22 mouse cellular contexts compared by ENCODE assay signal in the genomic region with DNA sequence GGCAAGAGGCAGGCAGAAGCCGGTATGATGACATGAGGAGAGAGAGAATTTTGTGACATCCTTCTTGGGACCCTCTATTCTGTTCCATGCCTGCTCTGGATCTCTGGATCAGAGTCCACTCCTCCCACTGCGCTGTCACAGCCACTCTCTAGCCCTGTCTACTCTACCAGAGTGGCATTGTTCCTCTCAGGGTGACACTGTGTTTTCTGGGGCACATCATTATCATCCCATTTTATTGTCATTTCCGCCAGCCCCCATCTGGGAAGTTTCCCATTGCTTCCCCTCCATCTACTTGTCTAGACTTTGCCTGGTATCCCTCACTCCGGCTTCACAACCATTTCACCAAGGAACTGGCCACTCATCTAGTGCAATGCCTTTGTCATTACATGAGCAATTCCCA.
DNase-seq lines count a peak whose midpoint lies in the region; ATAC-seq lines count a peak whose summit lies in the region.
"Had no signal": no experiment of that assay in that cellular context is flagged by ENCODE, and none has a peak within 500 bp of the region (broad histone marks: within the 10 kb centered on the region; RNA-seq: fewer than 3 reads in every experiment).

No protein-coding gene starts in this region.

- H3K36me3 ChIP-seq in forebrain, embryonic 10.5 days (replicated peaks) = no peaks in the 10 kb centered on the region
- no peaks in the 10 kb centered on the region for H3K36me3 ChIP-seq in forebrain, embryonic 14.5 days (ENCODE audit: control insufficient read depth, insufficient read depth, low read length)
- H3K36me3 ChIP-seq: G1E had no signal

- 86% methylated on average over 4 of the region's 4 CpGs for WGBS in forebrain, embryonic 10.5 days
- WGBS in forebrain, embryonic 14.5 days = 91% methylated on average over 4 of the region's 4 CpGs

- no peak overlapping the region for H3K4me2 ChIP-seq in forebrain, embryonic 14.5 days (ENCODE audit: low read length)

- DNase-seq in forebrain, embryonic 10.5 days (ENCODE audit: extremely low spot score, low spot score) = peak; percentile 8
- no peak for DNase-seq in forebrain, embryonic 14.5 days (ENCODE audit: low spot score)
- peak; percentile 73 for DNase-seq in heart, adult 11 months
- no peak for DNase-seq in heart, adult 9 months (ENCODE audit: low spot score in 2 of 2)
- peak; percentile 37 for DNase-seq in retina, embryonic 14.5 days (ENCODE audit: low spot score)
- peak; percentile 64 for DNase-seq in retina, postnatal 1 day
- DNase-seq in neural tube, embryonic 10.5 days (ENCODE audit: extremely low spot score, low spot score) = no peak
- no peak for DNase-seq in gastrocnemius, adult 18-20 months (ENCODE audit: low spot score)
- DNase-seq: adrenal gland, adult 2 months; adrenal gland, adult 8-10 months; adrenal gland, postnatal 10 days; adrenal gland, postnatal 14 days; adrenal gland, postnatal 25 days; adrenal gland, postnatal 36 days; B cell, adult 2 months; cerebellum, adult 11 months; cerebellum, adult 11-12 months had no signal

- no peak overlapping the region for H3K4me3 ChIP-seq in forebrain, embryonic 10.5 days
- H3K4me3 ChIP-seq in forebrain, embryonic 14.5 days (ENCODE audit: low read depth, low read length) = no peak overlapping the region

- no peak for ATAC-seq in forebrain, embryonic 14.5 days
- ATAC-seq: activated CD4-positive, CD25-positive, alpha-beta regulatory T cell, adult 4 months; CD4-positive, CD25-positive, alpha-beta regulatory T cell, adult 4 months; Patski had no signal

- no peaks in the 10 kb centered on the region for H3K27me3 ChIP-seq in forebrain, embryonic 10.5 days (ENCODE audit: poor library complexity, severe bottlenecking)
- no peaks in the 10 kb centered on the region for H3K27me3 ChIP-seq in forebrain, embryonic 14.5 days (replicated peaks; ENCODE audit: control insufficient read depth, insufficient read depth, low read length)
- H3K27me3 ChIP-seq: CH12.LX had no signal

- no peak overlapping the region for H3K9ac ChIP-seq in forebrain, embryonic 14.5 days (ENCODE audit: low read length)

- H3K4me1 ChIP-seq in forebrain, embryonic 10.5 days = 0 out of 2 replicates have a peak, but pooled peaks cover 5% of the 10 kb centered on the region
- no peaks in the 10 kb centered on the region for H3K4me1 ChIP-seq in forebrain, embryonic 14.5 days (ENCODE audit: control insufficient read depth, insufficient read depth, low read length)

- H3K9me3 ChIP-seq in forebrain, embryonic 10.5 days = no peaks in the 10 kb centered on the region
- no peaks in the 10 kb centered on the region for H3K9me3 ChIP-seq in forebrain, embryonic 14.5 days (replicated peaks; ENCODE audit: control insufficient read depth, low read length)

- H3K27ac ChIP-seq in forebrain, embryonic 10.5 days = no peak overlapping the region
- H3K27ac ChIP-seq in forebrain, embryonic 14.5 days (ENCODE audit: low read depth, low read length) = no peak overlapping the region

Comparison
In these comparisons a context has a peak if more than half of its experiments do, and no peak if none do; other contexts are left out.
1. DNase-seq: peak in forebrain, embryonic 10.5 days (single experiment), heart, adult 11 months (single experiment), retina, embryonic 14.5 days (single experiment) and retina, postnatal 1 day (single experiment); none in forebrain, embryonic 14.5 days (single experiment), heart, adult 9 months (0 of 2), neural tube, embryonic 10.5 days (single experiment) and gastrocnemius, adult 18-20 months (single experiment).